Mouse (Mus musculus): ENCODE data around the gene Trim3. TPM values are rescaled to one million over a fixed set of nuclear protein-coding genes. Genes with fewer than 3 reads are reported as not detected.

Trim3 gene
- total RNA-seq, 2 experiments from 2014 or later: 129 to 139 TPM

GRCm38 (mm10) chr7:105608467-105608866, 24.9 kb downstream of the Trim3 start:
- DNase-seq: no peak

DNA sequence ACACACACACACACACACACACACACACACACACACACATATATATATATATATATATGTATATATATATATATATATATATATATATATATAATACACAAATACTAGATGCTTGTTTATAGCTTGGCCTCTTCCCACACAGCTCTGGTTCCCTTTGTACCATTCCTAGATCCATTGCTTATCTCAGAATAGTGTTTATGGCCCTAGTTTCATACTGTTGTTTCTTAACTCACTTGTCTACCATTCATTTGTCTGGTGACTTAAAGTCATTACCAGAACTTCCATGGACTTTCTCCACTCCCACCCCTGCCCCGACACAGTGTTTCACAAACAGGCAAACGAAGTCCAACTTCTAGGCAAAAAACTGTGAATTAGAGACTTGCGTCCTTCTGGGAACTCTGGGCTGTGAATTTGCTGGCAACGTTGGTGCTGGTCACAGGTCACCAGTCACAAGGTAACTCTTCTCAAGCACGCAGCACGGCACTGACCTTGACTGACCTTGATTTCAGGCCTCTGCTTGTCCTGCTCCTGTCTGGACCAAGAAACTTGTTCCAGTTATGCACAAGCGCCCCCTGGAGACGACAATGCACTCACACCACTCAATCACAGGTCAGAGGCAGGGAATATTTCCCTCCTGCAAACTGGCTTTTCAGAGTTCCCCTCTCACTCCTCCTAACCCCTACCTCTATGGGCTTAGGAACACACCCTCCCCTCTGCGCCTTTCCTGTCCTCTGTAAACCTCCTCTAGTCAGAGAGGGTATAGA, 30.3 kb downstream of the Trim3 start:
- DNase-seq: peak; percentile 44 to 59

GRCm38 (mm10) chr7:105590097-105590496, 43.3 kb downstream of the Trim3 start:
- no peak for DNase-seq

- no peak for DNase-seq
Observed at GRCm38 (mm10) chr7:105588325-105588912, 45.0 kb downstream of the Trim3 start.

- no peak for DNase-seq
Observed at GRCm38 (mm10) chr7:105581959-105582358, 51.4 kb downstream of the Trim3 start.

DNA sequence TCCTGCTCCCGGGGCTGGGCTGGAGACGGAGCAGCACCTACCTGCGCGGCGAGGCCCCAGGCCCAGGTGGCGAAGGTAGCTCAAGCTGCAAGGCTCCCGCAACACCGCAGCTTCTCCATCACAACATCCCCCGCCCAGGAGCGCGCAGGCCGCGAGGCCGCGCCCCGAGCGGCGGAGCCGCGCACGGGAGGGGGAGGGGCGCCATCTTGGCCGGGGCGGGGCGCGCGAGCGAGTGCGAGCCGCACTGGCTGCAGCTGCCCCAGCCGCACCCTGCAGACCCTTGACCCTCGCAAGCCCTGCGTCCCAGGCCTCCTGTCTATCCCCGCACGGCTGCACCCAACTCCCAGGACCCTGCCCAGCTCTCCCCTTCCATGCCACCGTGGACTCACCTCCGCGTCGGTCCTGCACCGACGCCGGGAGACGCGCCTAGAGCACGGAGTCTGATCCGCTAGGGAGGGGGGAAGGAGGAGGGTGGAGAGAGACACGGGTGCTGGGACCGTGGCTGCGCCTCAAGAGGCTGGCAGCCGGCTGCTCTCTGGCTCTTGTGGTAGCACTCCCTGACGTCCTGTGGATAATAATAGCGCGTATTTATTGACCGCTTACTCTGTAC, 52.2 kb downstream of the Trim3 start, which contains the start of gene Apbb1:
Apbb1 (minus strand) TSS at position 560 of the 610 bp plus-strand sequence.
- DNase-seq: peak; percentile 83 to 84

DNA sequence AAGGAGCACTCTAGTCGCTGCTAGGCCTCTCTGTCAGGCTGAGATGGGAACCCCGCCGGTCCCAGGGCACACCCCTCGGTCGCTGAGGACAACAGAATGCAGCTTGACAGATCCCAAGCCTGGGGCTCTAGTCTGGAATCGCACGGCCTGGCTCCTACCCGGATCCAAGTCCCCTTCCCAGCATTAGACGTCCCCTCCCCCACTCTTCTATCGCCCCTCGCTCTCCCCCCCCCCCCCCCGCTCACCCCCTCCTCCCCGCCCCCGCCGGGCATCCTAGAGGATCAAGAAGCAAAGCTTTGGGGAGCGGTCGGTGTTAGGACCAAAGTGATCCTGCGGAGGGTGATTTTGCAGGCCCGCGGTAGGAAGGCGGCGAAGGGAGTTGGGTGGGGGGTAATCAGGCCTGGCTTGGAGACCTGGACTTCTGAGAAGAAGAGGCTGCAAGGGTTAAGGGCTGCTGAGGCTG, 52.7 kb downstream of the Trim3 start:
- no peak for DNase-seq

DNA sequence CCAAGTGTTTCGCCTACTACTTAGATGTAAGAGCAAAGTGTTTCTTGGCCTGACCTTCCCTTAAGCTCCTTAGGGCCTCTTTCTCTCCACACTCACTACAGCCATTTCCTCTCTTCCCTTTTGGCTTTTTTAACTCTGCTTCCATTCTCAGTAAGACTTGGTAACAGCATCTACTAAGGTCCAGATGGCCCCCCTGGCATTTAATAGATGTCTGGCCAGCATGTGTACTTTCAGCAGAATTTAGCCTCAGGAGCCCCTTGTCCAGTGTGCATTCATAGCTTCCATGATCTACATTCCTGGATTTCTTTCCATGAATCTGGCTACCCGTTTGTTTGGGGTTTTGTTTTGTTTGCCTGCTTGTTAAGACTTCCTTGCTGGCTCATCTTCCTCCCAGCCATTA, 54.9 kb downstream of the Trim3 start:
- no peak for DNase-seq

GRCm38 (mm10) chr7:105577377-105577871, 55.9 kb downstream of the Trim3 start:
- DNase-seq: no peak

DNA sequence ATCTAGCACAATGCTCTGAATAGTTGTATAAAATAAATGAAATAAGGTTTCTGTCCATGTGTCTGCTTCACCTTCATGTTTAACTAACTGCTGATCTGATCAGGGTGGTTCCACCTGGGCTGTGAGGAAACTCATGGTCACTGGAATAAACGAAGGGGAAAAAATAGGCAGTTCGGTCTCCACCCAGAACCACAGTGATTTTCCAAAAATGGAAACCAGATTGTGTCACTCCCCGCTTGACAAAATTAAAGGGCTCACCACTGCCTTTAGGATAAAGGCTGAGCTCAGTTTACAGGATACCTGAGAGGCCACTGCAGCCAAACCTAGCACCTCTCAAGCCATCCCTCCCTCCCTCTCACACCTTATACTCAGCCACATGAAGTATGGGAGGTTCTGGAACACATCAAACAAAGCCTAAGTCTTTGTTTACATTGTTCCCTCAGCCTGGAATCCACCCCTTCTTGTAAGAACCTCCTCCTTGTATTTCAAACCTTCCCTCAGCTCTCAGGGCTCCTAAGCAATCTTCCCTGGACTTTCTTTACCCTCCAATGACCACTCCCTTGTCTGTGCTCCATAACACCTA, 57.1 kb downstream of the Trim3 start:
- no peak for DNase-seq

- DNase-seq: no peak
Observed at GRCm38 (mm10) chr7:105574537-105574936, 58.8 kb downstream of the Trim3 start.

DNA sequence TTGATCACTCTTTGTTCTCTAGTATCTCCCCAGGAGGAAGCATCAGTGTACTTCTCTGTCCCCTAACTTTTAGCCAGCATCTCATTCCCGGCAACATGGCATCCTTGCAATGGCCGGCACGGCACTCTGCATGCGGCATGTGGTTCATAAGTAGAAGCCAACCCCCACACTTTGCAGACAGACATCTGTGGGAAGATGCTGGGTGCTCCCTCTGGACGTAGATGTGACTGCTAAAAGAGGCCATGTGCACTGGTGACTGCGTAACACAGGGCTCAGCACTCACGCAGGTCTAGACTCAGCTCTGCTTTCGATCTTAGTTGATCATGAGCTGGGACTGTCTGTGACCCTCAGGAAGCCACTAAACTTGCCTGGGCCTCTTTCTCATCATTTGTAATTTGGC, 60.4 kb downstream of the Trim3 start:
- DNase-seq: no peak

DNA sequence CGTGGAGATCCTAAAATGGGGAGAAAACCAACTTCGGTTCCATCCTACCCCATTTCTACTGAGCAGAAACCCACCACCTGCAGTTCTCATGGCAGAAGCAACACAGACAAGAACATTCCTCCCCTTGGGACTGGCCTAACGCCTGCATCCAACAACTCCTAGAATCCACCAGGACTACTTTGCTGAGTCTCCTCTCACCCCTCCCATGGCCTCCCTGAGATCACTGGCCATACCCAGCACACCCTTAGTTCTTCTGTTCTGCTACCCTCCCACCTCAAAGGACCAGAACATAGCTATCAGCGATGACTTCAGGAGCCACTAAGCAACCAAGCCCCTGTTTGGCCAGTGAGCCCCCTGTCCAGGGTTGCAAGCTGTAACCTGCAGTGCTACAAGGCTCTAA, 62.6 kb downstream of the Trim3 start:
- DNase-seq: no peak

- DNase-seq: peak in 1 of 2 experiments; percentile 46
Observed at GRCm38 (mm10) chr7:105569512-105570496, 63.6 kb downstream of the Trim3 start.

DNA sequence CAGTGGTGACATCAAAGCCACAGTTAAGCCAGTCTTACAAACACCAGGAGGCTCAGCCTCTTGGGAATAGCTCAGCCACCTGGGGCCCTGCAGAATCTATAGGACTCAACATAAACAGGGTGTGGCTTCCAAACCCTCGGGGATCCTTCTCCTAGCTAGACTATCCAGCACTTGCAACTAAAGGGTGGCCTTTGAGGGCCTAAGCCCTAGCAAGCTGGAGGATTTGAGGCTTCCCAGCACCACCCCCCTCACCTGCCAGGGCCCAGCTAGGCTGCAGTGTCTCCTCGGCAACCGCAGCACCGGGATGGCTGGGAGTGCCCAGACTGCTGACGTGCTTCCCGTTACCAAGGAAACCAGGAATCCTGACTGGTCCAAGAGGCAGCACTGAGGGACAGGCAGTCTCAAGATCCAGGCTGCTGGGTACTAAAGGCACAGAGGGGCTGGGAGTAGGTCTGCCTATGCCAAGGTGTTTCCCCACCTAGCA, 64.3 kb downstream of the Trim3 start:
- peak; percentile 81 to 82 for DNase-seq

GRCm38 (mm10) chr7:105568583-105568982, 64.8 kb downstream of the Trim3 start:
- peak; percentile 66 to 75 for DNase-seq

GRCm38 (mm10) chr7:105565071-105565836, 68.1 kb downstream of the Trim3 start:
- no peak for DNase-seq

- no peak for DNase-seq
Observed at GRCm38 (mm10) chr7:105563367-105563766, 70.0 kb downstream of the Trim3 start.

DNA sequence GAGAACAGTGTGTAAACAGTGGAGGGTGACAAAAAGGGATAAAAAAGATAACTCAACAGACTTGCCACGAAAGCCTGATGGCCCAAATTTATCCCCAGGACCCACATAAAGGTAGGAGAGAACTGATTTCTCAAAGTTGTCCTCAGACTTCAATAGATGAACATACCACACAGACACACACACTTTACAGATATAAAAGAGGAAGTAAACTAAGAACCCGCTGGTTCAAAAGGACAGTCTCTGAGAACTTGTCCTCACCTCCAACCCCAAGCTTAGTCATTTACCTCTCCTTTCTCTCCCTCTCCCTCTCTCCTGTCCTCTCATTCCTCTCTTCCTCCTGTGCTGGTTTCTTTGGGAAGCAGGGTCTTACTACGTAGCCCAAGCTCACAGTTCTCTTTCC, 71.1 kb downstream of the Trim3 start:
- DNase-seq: no peak

DNA sequence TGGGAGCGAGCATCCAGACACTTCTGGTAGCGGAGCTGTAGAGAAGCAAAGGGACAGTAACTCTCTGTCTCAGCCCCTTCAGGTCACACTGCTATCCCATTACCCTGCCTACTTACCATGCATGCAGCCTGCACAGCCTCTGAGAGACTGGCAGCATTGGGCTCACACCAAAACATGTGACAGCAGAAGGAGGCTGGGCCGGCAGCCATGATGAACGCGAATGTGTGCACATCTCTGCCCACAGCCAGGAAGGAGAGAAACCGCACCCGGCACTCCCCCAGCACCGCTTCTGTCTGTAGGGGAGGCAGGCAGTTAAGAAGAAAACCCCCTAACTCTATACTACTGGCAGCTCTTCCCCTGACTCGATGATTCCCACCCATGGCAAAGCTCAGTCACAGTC, 74.4 kb downstream of the Trim3 start:
- peak; percentile 61 to 68 for DNase-seq

DNA sequence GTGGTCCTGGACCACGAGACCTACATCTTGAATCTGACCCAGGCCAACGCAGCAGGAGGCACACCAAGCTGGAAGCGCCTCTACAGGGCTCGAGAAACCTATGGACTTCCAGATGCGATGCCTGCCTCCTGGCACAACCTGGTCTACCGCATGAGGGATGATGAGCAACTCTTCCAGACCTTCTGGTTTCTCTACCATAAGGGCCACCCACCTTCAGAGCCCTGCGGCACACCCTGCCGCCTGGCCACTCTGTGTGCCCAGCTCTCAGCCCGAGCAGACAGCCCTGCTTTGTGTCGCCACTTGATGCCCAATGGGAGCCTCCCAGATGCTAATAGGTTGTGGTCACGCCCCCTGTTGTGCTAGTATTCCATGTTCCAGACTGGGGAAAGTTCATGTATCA, 75.7 kb downstream of the Trim3 start:
- no peak for DNase-seq
